Mouse (Mus musculus): ENCODE measurements around the gene Slc25a48. TPM values are rescaled to one million over a fixed set of nuclear protein-coding genes. Genes with fewer than 3 reads are reported as not detected.

The Slc25a48 gene
- polyA plus RNA-seq, 1 experiment = 0.25 TPM

- Histone ChIP-seq H3K4me1 (ENCODE audit: control insufficient read depth, insufficient read depth, insufficient read length, low read length) (peaks cover 9% of the 10 kb centered on the region), H3K27ac (ENCODE audit: insufficient read depth, low read depth, low read length) (no peak overlapping the region), H3K36me3 (ENCODE audit: control insufficient read depth, insufficient read depth, low read length) (no peaks in the 10 kb centered on the region), H3K4me3 (ENCODE audit: low read depth, low read length) (no peak overlapping the region), H3K27me3 (ENCODE audit: control insufficient read depth, insufficient read depth, low read length) (no peaks in the 10 kb centered on the region)
- TF ChIP-seq POLR2A (IDR thresholded peaks at IDR 0.05; ENCODE audit: low read depth, low read length) = no peak
- TF ChIP-seq CTCF (IDR thresholded peaks at IDR 0.05; ENCODE audit: extremely low read depth, insufficient read length, insufficient replicate concordance, low read depth, low read length) = no peak
- WGBS = 94% methylated on average over 7 of the region's 7 CpGs
Observed at GRCm38 (mm10) chr13:56467786-56468185, 29.6 kb downstream of the Slc25a48 start.

GRCm38 (mm10) chr13:56468536-56468935, 30.4 kb downstream of the Slc25a48 start:
- H3K27ac ChIP-seq (ENCODE audit: insufficient read depth, low read depth, low read length) = no peak overlapping the region
- no peak overlapping the region for H3K4me3 ChIP-seq (ENCODE audit: low read depth, low read length)
- no peaks in the 10 kb centered on the region for H3K36me3 ChIP-seq (ENCODE audit: control insufficient read depth, insufficient read depth, low read length)
- WGBS = 88% methylated on average over 4 of the region's 4 CpGs
- no peaks in the 10 kb centered on the region for H3K27me3 ChIP-seq (ENCODE audit: control insufficient read depth, insufficient read depth, low read length)
- H3K4me1 ChIP-seq (ENCODE audit: control insufficient read depth, insufficient read depth, insufficient read length, low read length) = peaks cover 6% of the 10 kb centered on the region
- TF ChIP-seq POLR2A (IDR thresholded peaks at IDR 0.05; ENCODE audit: low read depth, low read length) = no peak
- TF ChIP-seq CTCF (IDR thresholded peaks at IDR 0.05; ENCODE audit: extremely low read depth, insufficient read length, insufficient replicate concordance, low read depth, low read length) = no peak

GRCm38 (mm10) chr13:56471211-56471610, 33.1 kb downstream of the Slc25a48 start:
- Histone ChIP-seq H3K36me3 (ENCODE audit: control insufficient read depth, insufficient read depth, low read length) (no peaks in the 10 kb centered on the region), H3K27me3 (ENCODE audit: control insufficient read depth, insufficient read depth, low read length) (no peaks in the 10 kb centered on the region), H3K4me3 (ENCODE audit: low read depth, low read length) (no peak overlapping the region), H3K27ac (ENCODE audit: insufficient read depth, low read depth, low read length) (no peak overlapping the region), H3K4me1 (ENCODE audit: control insufficient read depth, insufficient read depth, insufficient read length, low read length) (no peaks in the 10 kb centered on the region; the same call in 1 of the 2 replicates)
- 86% methylated on average over 6 of the region's 6 CpGs for WGBS
- TF ChIP-seq POLR2A (IDR thresholded peaks at IDR 0.05; ENCODE audit: low read depth, low read length) (no peak), CTCF (IDR thresholded peaks at IDR 0.05; ENCODE audit: extremely low read depth, insufficient read length, insufficient replicate concordance, low read depth, low read length) (no peak)

- Histone ChIP-seq H3K36me3 (ENCODE audit: control insufficient read depth, insufficient read depth, low read length) (no peaks in the 10 kb centered on the region), H3K27ac (ENCODE audit: insufficient read depth, low read depth, low read length) (peak overlapping the region; percentile 21; the same call in 1 of the 2 replicates), H3K4me3 (ENCODE audit: low read depth, low read length) (no peak overlapping the region), H3K27me3 (ENCODE audit: control insufficient read depth, insufficient read depth, low read length) (no peaks in the 10 kb centered on the region), H3K4me1 (ENCODE audit: control insufficient read depth, insufficient read depth, insufficient read length, low read length) (no peaks in the 10 kb centered on the region)
- TF ChIP-seq CTCF (IDR thresholded peaks at IDR 0.05; ENCODE audit: extremely low read depth, insufficient read length, insufficient replicate concordance, low read depth, low read length) = no peak
- TF ChIP-seq POLR2A (IDR thresholded peaks at IDR 0.05; ENCODE audit: low read depth, low read length) = no peak
- 68% methylated on average over 9 of the region's 9 CpGs for WGBS
Observed at GRCm38 (mm10) chr13:56471951-56472350, 33.8 kb downstream of the Slc25a48 start.

- Histone ChIP-seq H3K4me1 (ENCODE audit: control insufficient read depth, insufficient read depth, insufficient read length, low read length) (no peaks in the 10 kb centered on the region), H3K36me3 (ENCODE audit: control insufficient read depth, insufficient read depth, low read length) (no peaks in the 10 kb centered on the region), H3K27ac (ENCODE audit: insufficient read depth, low read depth, low read length) (no peak overlapping the region), H3K27me3 (ENCODE audit: control insufficient read depth, insufficient read depth, low read length) (no peaks in the 10 kb centered on the region), H3K4me3 (ENCODE audit: low read depth, low read length) (no peak overlapping the region)
- 84% methylated on average over 9 of the region's 9 CpGs for WGBS
- no peak for TF ChIP-seq POLR2A (IDR thresholded peaks at IDR 0.05; ENCODE audit: low read depth, low read length)
- TF ChIP-seq CTCF (IDR thresholded peaks at IDR 0.05; ENCODE audit: extremely low read depth, insufficient read length, insufficient replicate concordance, low read depth, low read length) = no peak
Observed at GRCm38 (mm10) chr13:56472661-56473060, 34.5 kb downstream of the Slc25a48 start.

- H3K36me3 ChIP-seq (ENCODE audit: control insufficient read depth, insufficient read depth, low read length) = no peaks in the 10 kb centered on the region
- peak; percentile 62; the same call in 1 of the 2 replicates for TF ChIP-seq CTCF (IDR thresholded peaks at IDR 0.05; ENCODE audit: extremely low read depth, insufficient read length, insufficient replicate concordance, low read depth, low read length)
- no peak for TF ChIP-seq POLR2A (IDR thresholded peaks at IDR 0.05; ENCODE audit: low read depth, low read length)
- H3K27me3 ChIP-seq (ENCODE audit: control insufficient read depth, insufficient read depth, low read length) = no peaks in the 10 kb centered on the region
- 23% methylated on average over 4 of the region's 4 CpGs for WGBS
- H3K27ac ChIP-seq (ENCODE audit: insufficient read depth, low read depth, low read length) = no peak overlapping the region
- H3K4me3 ChIP-seq (ENCODE audit: low read depth, low read length) = no peak overlapping the region
- H3K4me1 ChIP-seq (ENCODE audit: control insufficient read depth, insufficient read depth, insufficient read length, low read length) = no peaks in the 10 kb centered on the region
Observed at GRCm38 (mm10) chr13:56475363-56475762, 37.2 kb downstream of the Slc25a48 start.

- Histone ChIP-seq H3K4me3 (ENCODE audit: low read depth, low read length) (no peak overlapping the region), H3K4me1 (ENCODE audit: control insufficient read depth, insufficient read depth, insufficient read length, low read length) (no peaks in the 10 kb centered on the region), H3K27ac (ENCODE audit: insufficient read depth, low read depth, low read length) (no peak overlapping the region), H3K27me3 (ENCODE audit: control insufficient read depth, insufficient read depth, low read length) (no peaks in the 10 kb centered on the region), H3K36me3 (ENCODE audit: control insufficient read depth, insufficient read depth, low read length) (no peaks in the 10 kb centered on the region)
- WGBS = 58% methylated on average over 5 of the region's 5 CpGs
- no peak for TF ChIP-seq POLR2A (IDR thresholded peaks at IDR 0.05; ENCODE audit: low read depth, low read length)
- TF ChIP-seq CTCF (IDR thresholded peaks at IDR 0.05; ENCODE audit: extremely low read depth, insufficient read length, insufficient replicate concordance, low read depth, low read length) = no peak
Observed at GRCm38 (mm10) chr13:56476790-56477189, 38.6 kb downstream of the Slc25a48 start.

Data from small intestine, adult 2 months (tissue).